Comparison of ENCODE assay signal across 14 mouse cellular contexts in genomic region chr2:24490564-24490963, GRCm38 (mm10). TPM values are rescaled to one million over a fixed set of nuclear protein-coding genes. Genes with fewer than 3 reads are reported as not detected.
DNase-seq lines count a peak whose midpoint lies in the region; ATAC-seq and TF ChIP-seq lines count a peak whose summit lies in the region.
"Had no signal": no experiment of that assay in that cellular context is flagged by ENCODE, and none has a peak within 500 bp of the region (broad histone marks: within the 10 kb centered on the region; RNA-seq: fewer than 3 reads in every experiment).

No protein-coding gene starts in this region.

- no peaks in the 10 kb centered on the region for H3K36me3 ChIP-seq in midbrain, postnatal 0 days (ENCODE audit: insufficient read depth, low read length)
- H3K36me3 ChIP-seq in midbrain, embryonic 16.5 days (ENCODE audit: control insufficient read depth, insufficient read depth, low read length) = no peaks in the 10 kb centered on the region
- no peaks in the 10 kb centered on the region for H3K36me3 ChIP-seq in embryonic facial prominence, embryonic 14.5 days (ENCODE audit: control insufficient read depth, insufficient read depth, low read length)
- H3K36me3 ChIP-seq: embryonic facial prominence, embryonic 13.5 days; hindbrain, embryonic 15.5 days; limb, embryonic 12.5 days had no signal

- H3K9me3 ChIP-seq in midbrain, postnatal 0 days (ENCODE audit: low read length) = no peaks in the 10 kb centered on the region
- no peaks in the 10 kb centered on the region for H3K9me3 ChIP-seq in midbrain, embryonic 16.5 days (replicated peaks; ENCODE audit: control insufficient read depth, low read length, poor library complexity, severe bottlenecking)
- H3K9me3 ChIP-seq in embryonic facial prominence, embryonic 14.5 days (ENCODE audit: control insufficient read depth, low read length) = no peaks in the 10 kb centered on the region
- H3K9me3 ChIP-seq: embryonic facial prominence, embryonic 13.5 days; hindbrain, embryonic 15.5 days; limb, embryonic 12.5 days had no signal

- 50% methylated on average over 6 of the region's 6 CpGs for WGBS in midbrain, postnatal 0 days
- WGBS in midbrain, embryonic 16.5 days = 50% methylated on average over 6 of the region's 6 CpGs
- 38% methylated on average over 6 of the region's 6 CpGs for WGBS in embryonic facial prominence, embryonic 14.5 days

- no peak for ATAC-seq in midbrain, postnatal 0 days (ENCODE audit: low FRiP score)
- no peak for ATAC-seq in midbrain, embryonic 16.5 days
- ATAC-seq in embryonic facial prominence, embryonic 14.5 days (ENCODE audit: low read depth) = no peak
- no peak for ATAC-seq in megakaryocyte progenitor cell, adult 5-6 weeks (replicated peaks; ENCODE audit: poor library complexity)

- no peaks in the 10 kb centered on the region for H3K27me3 ChIP-seq in midbrain, postnatal 0 days (ENCODE audit: insufficient read depth, low read length)
- no peaks in the 10 kb centered on the region for H3K27me3 ChIP-seq in midbrain, embryonic 16.5 days (ENCODE audit: control insufficient read depth, insufficient read depth, low read depth, low read length)
- H3K27me3 ChIP-seq in embryonic facial prominence, embryonic 14.5 days (replicated peaks; ENCODE audit: control insufficient read depth, insufficient read depth, low read length) = no peaks in the 10 kb centered on the region
- H3K27me3 ChIP-seq: embryonic facial prominence, embryonic 13.5 days; hindbrain, embryonic 15.5 days; limb, embryonic 12.5 days had no signal

- intact Hi-C loops in gastrocnemius, adult 2 months (cut with DNase I) = no loop called here
- intact Hi-C loops in gastrocnemius, postnatal 36 days (cut with DNase I) = no loop called here

- H3K9ac ChIP-seq in midbrain, postnatal 0 days (replicated peaks; ENCODE audit: low read length, poor library complexity, severe bottlenecking) = no peak overlapping the region
- H3K9ac ChIP-seq in midbrain, embryonic 16.5 days (ENCODE audit: low read depth, low read length) = no peak overlapping the region
- H3K9ac ChIP-seq in embryonic facial prominence, embryonic 14.5 days (ENCODE audit: low read depth, low read length) = no peak overlapping the region
- H3K9ac ChIP-seq: embryonic facial prominence, embryonic 13.5 days; hindbrain, embryonic 15.5 days; limb, embryonic 12.5 days had no signal

- no peak overlapping the region for H3K4me3 ChIP-seq in gastrocnemius, adult 2 months
- H3K4me3 ChIP-seq in midbrain, postnatal 0 days (ENCODE audit: low read depth, low read length) = no peak overlapping the region
- H3K4me3 ChIP-seq in midbrain, embryonic 16.5 days (ENCODE audit: low read depth, low read length) = no peak overlapping the region
- no peak overlapping the region for H3K4me3 ChIP-seq in embryonic facial prominence, embryonic 14.5 days (ENCODE audit: low read depth, low read length)
- H3K4me3 ChIP-seq: embryonic facial prominence, embryonic 13.5 days; hindbrain, embryonic 15.5 days; limb, embryonic 12.5 days had no signal

- H3K4me2 ChIP-seq in midbrain, postnatal 0 days (ENCODE audit: low read depth, low read length, poor library complexity, severe bottlenecking) = no peak overlapping the region
- H3K4me2 ChIP-seq in midbrain, embryonic 16.5 days (ENCODE audit: low read length) = no peak overlapping the region
- H3K4me2 ChIP-seq in embryonic facial prominence, embryonic 14.5 days (ENCODE audit: low read depth, low read length) = no peak overlapping the region
- H3K4me2 ChIP-seq: embryonic facial prominence, embryonic 13.5 days; hindbrain, embryonic 15.5 days; limb, embryonic 12.5 days; midbrain, embryonic 11.5 days had no signal

- no peaks in the 10 kb centered on the region for H3K4me1 ChIP-seq in midbrain, postnatal 0 days (ENCODE audit: insufficient read depth, low read length)
- no peaks in the 10 kb centered on the region for H3K4me1 ChIP-seq in midbrain, embryonic 16.5 days (ENCODE audit: control insufficient read depth, insufficient read depth, low read length)
- no peaks in the 10 kb centered on the region for H3K4me1 ChIP-seq in embryonic facial prominence, embryonic 14.5 days (ENCODE audit: control insufficient read depth, insufficient read depth, low read length)
- H3K4me1 ChIP-seq: embryonic facial prominence, embryonic 13.5 days; hindbrain, embryonic 15.5 days; limb, embryonic 12.5 days had no signal

- TF ChIP-seq CTCF in gastrocnemius, adult 2 months (IDR thresholded peaks at IDR 0.05) = peak; percentile 29; the same call in 1 of the 2 replicates
- TF ChIP-seq CTCF in midbrain, postnatal 0 days (IDR thresholded peaks at IDR 0.05) = peak; percentile 56

- no peak overlapping the region for H3K27ac ChIP-seq in gastrocnemius, adult 2 months
- no peak overlapping the region for H3K27ac ChIP-seq in midbrain, postnatal 0 days (ENCODE audit: low read depth, low read length)
- no peak overlapping the region for H3K27ac ChIP-seq in midbrain, embryonic 16.5 days (ENCODE audit: low read length)
- no peak overlapping the region for H3K27ac ChIP-seq in embryonic facial prominence, embryonic 14.5 days (replicated peaks; ENCODE audit: low read depth, low read length)
- H3K27ac ChIP-seq: embryonic facial prominence, embryonic 13.5 days; hindbrain, embryonic 15.5 days; limb, embryonic 12.5 days had no signal

- DNase-seq in gastrocnemius, adult 2 months = no peak
- no peak for DNase-seq in gastrocnemius, adult 18-20 months (ENCODE audit: low spot score)
- peak; percentile 38 for DNase-seq in midbrain, postnatal 0 days (ENCODE audit: low spot score)
- peak; percentile 22 for DNase-seq in embryonic facial prominence, embryonic 14.5 days (ENCODE audit: low spot score)
- no peak for DNase-seq in gastrocnemius, adult 8-10 months (ENCODE audit: low spot score in 2 of 2)
- DNase-seq in gastrocnemius, postnatal 36 days = no peak

RNA-seq across cellular contexts. Expression of gene Pax8, which starts 15.2 kb away (rescaled TPM):
- not detected for total RNA-seq in gastrocnemius, adult 2 months (2021)
- total RNA-seq in gastrocnemius, adult 18-20 months (2021) = not detected
- total RNA-seq in midbrain, postnatal 0 days (2014; rRNA removed) = 6.4 and 13.3 TPM in 2 replicates
- 2.7 and 4.0 TPM in 2 replicates for polyA plus RNA-seq in midbrain, postnatal 0 days (2015; fragmentation: Nextera tagmentation; extraction: Ambion mirVana)
- polyA plus RNA-seq in midbrain, embryonic 16.5 days (2015; fragmentation: Nextera tagmentation; extraction: Ambion mirVana) = 3.0 and 3.7 TPM in 2 replicates
- 0.77 and 0.97 TPM in 2 replicates for polyA plus RNA-seq in embryonic facial prominence, embryonic 14.5 days (2014; fragmentation: Nextera tagmentation; extraction: Ambion mirVana)
- 1.3 and 2.9 TPM in 2 replicates for total RNA-seq in megakaryocyte progenitor cell, adult 5-6 weeks (2015)
- total RNA-seq in megakaryocyte progenitor cell, adult 5-6 weeks (2017) = 0.20 and 1.1 TPM in 2 replicates
- total RNA-seq in gastrocnemius, adult 8-10 months (2022) = not detected
- total RNA-seq in gastrocnemius, postnatal 36 days (2021) = not detected
- total RNA-seq: granulocyte monocyte progenitor cell, adult 5-6 weeks; MEL had no signal
- polyA plus RNA-seq: limb, embryonic 12.5 days had no signal

Comparison
In these comparisons a context has a peak if more than half of its experiments do, and no peak if none do; other contexts are left out.
1. DNase-seq: peak in midbrain, postnatal 0 days (single experiment) and embryonic facial prominence, embryonic 14.5 days (single experiment); none in gastrocnemius, adult 2 months (single experiment), gastrocnemius, adult 18-20 months (single experiment), gastrocnemius, adult 8-10 months (0 of 2) and gastrocnemius, postnatal 36 days (0 of 2).